Mouse (Mus musculus): ENCODE results near the gene Dlg4.

- no peak for TF ChIP-seq GATA1 (IDR thresholded peaks at IDR 0.05; ENCODE audit: borderline replicate concordance, low read length)
- TF ChIP-seq CTCF (IDR thresholded peaks at IDR 0.05; ENCODE audit: low read depth, low read length) = no peak
- no peak for TF ChIP-seq GATA2 (IDR thresholded peaks at IDR 0.05; ENCODE audit: borderline replicate concordance, low read depth, low read length)
- no peak for TF ChIP-seq TAL1 (conservative IDR thresholded peaks at IDR 0.05; ENCODE audit: low read depth, low read length)
- no peak for TF ChIP-seq POLR2AphosphoS5 (IDR thresholded peaks at IDR 0.05; ENCODE audit: insufficient replicate concordance, low read depth, low read length)
These were observed 3.3 kb upstream of the Dlg4 start for GRCm38 (mm10) chr11:70013408-70013807.

Measured in G1E (cell line).